Comparison of ENCODE assay signal across 31 mouse cellular contexts in genomic region chr6:48060421-48060820, GRCm38 (mm10). TPM values are rescaled to one million over a fixed set of nuclear protein-coding genes. Genes with fewer than 3 reads are reported as not detected.
DNase-seq lines count a peak whose midpoint lies in the region; ATAC-seq and TF ChIP-seq lines count a peak whose summit lies in the region.
"Had no signal": no experiment of that assay in that cellular context is flagged by ENCODE, and none has a peak within 500 bp of the region (broad histone marks: within the 10 kb centered on the region; RNA-seq: fewer than 3 reads in every experiment).

No protein-coding gene starts in this region.

- H3K27ac ChIP-seq in midbrain, postnatal 0 days (ENCODE audit: low read depth, low read length) = no peak overlapping the region
- H3K27ac ChIP-seq in midbrain, embryonic 13.5 days = no peak overlapping the region
- H3K27ac ChIP-seq in forebrain, embryonic 15.5 days (replicated peaks) = no peak overlapping the region
- H3K27ac ChIP-seq: embryonic facial prominence, embryonic 13.5 days; forebrain, embryonic 10.5 days; heart, embryonic 15.5 days; hindbrain, embryonic 13.5 days; kidney, embryonic 15.5 days; left cerebral cortex, adult 2 months; liver, embryonic 13.5 days; midbrain, embryonic 10.5 days; neural tube, embryonic 12.5 days had no signal

- WGBS in midbrain, postnatal 0 days = 79% methylated on average over 2 of the region's 2 CpGs
- WGBS in midbrain, embryonic 13.5 days = 77% methylated on average over 2 of the region's 2 CpGs
- 84% methylated on average over 2 of the region's 2 CpGs for WGBS in forebrain, embryonic 15.5 days

- H3K27me3 ChIP-seq in midbrain, postnatal 0 days (ENCODE audit: insufficient read depth, low read length) = no peaks in the 10 kb centered on the region
- H3K27me3 ChIP-seq in midbrain, embryonic 13.5 days = no peaks in the 10 kb centered on the region
- no peaks in the 10 kb centered on the region for H3K27me3 ChIP-seq in forebrain, embryonic 15.5 days
- H3K27me3 ChIP-seq: CH12.LX; embryonic facial prominence, embryonic 13.5 days; heart, embryonic 15.5 days; hindbrain, embryonic 13.5 days; kidney, embryonic 15.5 days; liver, embryonic 13.5 days; neural tube, embryonic 12.5 days had no signal

- no peak overlapping the region for H3K4me3 ChIP-seq in midbrain, postnatal 0 days (ENCODE audit: low read depth, low read length)
- H3K4me3 ChIP-seq in midbrain, embryonic 13.5 days (replicated peaks) = no peak overlapping the region
- no peak overlapping the region for H3K4me3 ChIP-seq in forebrain, embryonic 15.5 days
- H3K4me3 ChIP-seq: embryonic facial prominence, embryonic 13.5 days; forebrain, embryonic 10.5 days; heart, embryonic 15.5 days; hindbrain, embryonic 13.5 days; kidney, embryonic 15.5 days; left cerebral cortex, adult 2 months; liver, embryonic 13.5 days; midbrain, embryonic 10.5 days; myocyte; neural tube, embryonic 12.5 days had no signal

- no peak overlapping the region for H3K9ac ChIP-seq in midbrain, postnatal 0 days (replicated peaks; ENCODE audit: low read length, poor library complexity, severe bottlenecking)
- H3K9ac ChIP-seq in midbrain, embryonic 13.5 days (replicated peaks) = no peak overlapping the region
- H3K9ac ChIP-seq in forebrain, embryonic 15.5 days (replicated peaks) = no peak overlapping the region
- H3K9ac ChIP-seq: embryonic facial prominence, embryonic 13.5 days; forebrain, postnatal 0 days; heart, embryonic 15.5 days; hindbrain, embryonic 13.5 days; kidney, embryonic 15.5 days; liver, embryonic 13.5 days; neural tube, embryonic 12.5 days had no signal

- TF ChIP-seq CTCF in midbrain, postnatal 0 days (IDR thresholded peaks at IDR 0.05) = no peak

- no peak overlapping the region for H3K4me2 ChIP-seq in midbrain, postnatal 0 days (ENCODE audit: low read depth, low read length, poor library complexity, severe bottlenecking)
- H3K4me2 ChIP-seq in midbrain, embryonic 13.5 days (replicated peaks) = no peak overlapping the region
- no peak overlapping the region for H3K4me2 ChIP-seq in forebrain, embryonic 15.5 days (replicated peaks)
- H3K4me2 ChIP-seq: embryonic facial prominence, embryonic 13.5 days; heart, embryonic 15.5 days; hindbrain, embryonic 13.5 days; kidney, embryonic 15.5 days; liver, embryonic 13.5 days; neural tube, embryonic 12.5 days had no signal

- H3K4me1 ChIP-seq in midbrain, postnatal 0 days (ENCODE audit: insufficient read depth, low read length) = no peaks in the 10 kb centered on the region
- H3K4me1 ChIP-seq in midbrain, embryonic 13.5 days (replicated peaks) = no peaks in the 10 kb centered on the region
- H3K4me1 ChIP-seq in forebrain, embryonic 15.5 days = no peaks in the 10 kb centered on the region
- H3K4me1 ChIP-seq: embryonic facial prominence, embryonic 13.5 days; forebrain, embryonic 10.5 days; heart, embryonic 15.5 days; hindbrain, embryonic 13.5 days; kidney, embryonic 15.5 days; midbrain, embryonic 10.5 days; neural tube, embryonic 12.5 days had no signal

- H3K9me3 ChIP-seq in midbrain, postnatal 0 days (ENCODE audit: low read length) = no peaks in the 10 kb centered on the region
- no peaks in the 10 kb centered on the region for H3K9me3 ChIP-seq in midbrain, embryonic 13.5 days
- H3K9me3 ChIP-seq in forebrain, embryonic 15.5 days = no peaks in the 10 kb centered on the region
- H3K9me3 ChIP-seq: embryonic facial prominence, embryonic 13.5 days; forebrain, embryonic 10.5 days; heart, embryonic 15.5 days; hindbrain, embryonic 13.5 days; kidney, embryonic 15.5 days; liver, embryonic 13.5 days; midbrain, embryonic 10.5 days; neural tube, embryonic 12.5 days had no signal

- DNase-seq in heart, adult 11 months = peak; percentile 37
- no peak for DNase-seq in heart, adult 8-10 months (ENCODE audit: low spot score)
- peak; percentile 65 for DNase-seq in midbrain, postnatal 0 days (ENCODE audit: low spot score)
- DNase-seq in cerebellum, adult 9-11 months = peak; percentile 91
- DNase-seq in layer of hippocampus, postnatal 36 days = no peak
- DNase-seq in urinary bladder, postnatal 25 days (ENCODE audit: low spot score) = no peak
- DNase-seq: adrenal gland, adult 8-10 months; embryo, embryonic 11 days; forebrain, postnatal 0 days; heart, postnatal 36 days; kidney, adult 18-20 months; kidney, postnatal 25 days; lung, adult 2 months; lung, postnatal 10 days; right cerebral cortex, adult 18-20 months; right cerebral cortex, postnatal 4 days; thymus, postnatal 4 days had no signal

- H3K36me3 ChIP-seq in midbrain, postnatal 0 days (ENCODE audit: insufficient read depth, low read length) = peaks cover 30% of the 10 kb centered on the region
- peaks cover 44% of the 10 kb centered on the region for H3K36me3 ChIP-seq in midbrain, embryonic 13.5 days
- H3K36me3 ChIP-seq in forebrain, embryonic 15.5 days = peaks cover 34% of the 10 kb centered on the region

- ATAC-seq in midbrain, postnatal 0 days (ENCODE audit: low FRiP score) = no peak
- ATAC-seq in midbrain, embryonic 13.5 days = no peak
- no peak for ATAC-seq in forebrain, embryonic 15.5 days (replicated peaks)
- ATAC-seq: forebrain, postnatal 0 days; midbrain, embryonic 16.5 days had no signal

RNA-seq across cellular contexts. Expression of gene Zfp777, which starts 11.7 kb away (rescaled TPM):
- total RNA-seq in heart, adult 8-10 months (2022) = 10 to 100 TPM; 11.6 to 16.1 (median 15.0) TPM
- 36.8 and 37.5 TPM in 2 replicates for total RNA-seq in midbrain, postnatal 0 days (2014; rRNA removed)
- 15.8 and 18.1 TPM in 2 replicates for polyA plus RNA-seq in midbrain, postnatal 0 days (2015; fragmentation: Nextera tagmentation; extraction: Ambion mirVana)
- 8.9 and 9.3 TPM in 2 replicates for polyA plus RNA-seq in midbrain, embryonic 13.5 days (2015; fragmentation: Nextera tagmentation; extraction: Ambion mirVana)
- total RNA-seq in layer of hippocampus, postnatal 36 days (2021) = 10 to 100 TPM; 33.0 to 35.1 TPM
- 10.5 and 11.7 TPM in 2 replicates for polyA plus RNA-seq in forebrain, embryonic 15.5 days (2015; fragmentation: Nextera tagmentation; extraction: Ambion mirVana)

RNA-seq across cellular contexts. Expression of gene Zfp746, which starts 26.0 kb away (rescaled TPM):
- 10 to 100 TPM in 2 of 4 experiments, 1 to 10 TPM in 2; 9.4 to 10.9 (median 10.0) TPM for total RNA-seq in heart, adult 8-10 months (2022)
- total RNA-seq in midbrain, postnatal 0 days (2014; rRNA removed) = 40.0 and 46.7 TPM in 2 replicates
- polyA plus RNA-seq in midbrain, postnatal 0 days (2015; fragmentation: Nextera tagmentation; extraction: Ambion mirVana) = 13.9 and 15.7 TPM in 2 replicates
- polyA plus RNA-seq in midbrain, embryonic 13.5 days (2015; fragmentation: Nextera tagmentation; extraction: Ambion mirVana) = 17.0 and 21.5 TPM in 2 replicates
- 10 to 100 TPM; 29.4 to 33.1 TPM for total RNA-seq in layer of hippocampus, postnatal 36 days (2021)
- 23.9 and 25.9 TPM in 2 replicates for polyA plus RNA-seq in forebrain, embryonic 15.5 days (2015; fragmentation: Nextera tagmentation; extraction: Ambion mirVana)

Comparison
In these comparisons a context has a peak if more than half of its experiments do, and no peak if none do; other contexts are left out.
1. DNase-seq: peak in heart, adult 11 months (single experiment), midbrain, postnatal 0 days (single experiment) and cerebellum, adult 9-11 months (single experiment); none in heart, adult 8-10 months (single experiment), layer of hippocampus, postnatal 36 days (0 of 2) and urinary bladder, postnatal 25 days (single experiment).